Mouse (Mus musculus): Measurements from ENCODE around the gene Ephb2.

Gene Ephb2

GRCm38 (mm10) chr4:136703351-136703750, 132.4 kb downstream of the Ephb2 start:
- intact Hi-C loops (cut with DNase I), result no loop called here

GRCm38 (mm10) chr4:136702456-136702855, 133.3 kb downstream of the Ephb2 start:
- intact Hi-C loops (cut with DNase I), result no loop called here

- intact Hi-C loops (cut with DNase I), result no loop called here
Measured at GRCm38 (mm10) chr4:136701236-136701635, 134.6 kb downstream of the Ephb2 start.

- intact Hi-C loops (cut with DNase I), result no loop called here
Measured at GRCm38 (mm10) chr4:136699084-136699450, 136.7 kb downstream of the Ephb2 start.

GRCm38 (mm10) chr4:136698404-136699083, 137.2 kb downstream of the Ephb2 start:
- intact Hi-C loops (cut with DNase I), result no loop called here

GRCm38 (mm10) chr4:136697325-136697724, 138.5 kb downstream of the Ephb2 start:
- intact Hi-C loops (cut with DNase I), result no loop called here

- intact Hi-C loops (cut with DNase I), result no loop called here
Measured at GRCm38 (mm10) chr4:136696381-136696925, 139.3 kb downstream of the Ephb2 start.

GRCm38 (mm10) chr4:136695696-136696095, 140.1 kb downstream of the Ephb2 start:
- intact Hi-C loops (cut with DNase I), result no loop called here

- intact Hi-C loops (cut with DNase I), result no loop called here
Measured at GRCm38 (mm10) chr4:136690034-136690433, 145.8 kb downstream of the Ephb2 start.

GRCm38 (mm10) chr4:136688113-136688512, 147.7 kb downstream of the Ephb2 start:
- intact Hi-C loops (cut with DNase I), result no loop called here

- intact Hi-C loops (cut with DNase I), result no loop called here
Measured at GRCm38 (mm10) chr4:136685431-136685869, 150.3 kb downstream of the Ephb2 start.

GRCm38 (mm10) chr4:136684485-136684884, 151.3 kb downstream of the Ephb2 start:
- intact Hi-C loops (cut with DNase I), result no loop called here

- intact Hi-C loops (cut with DNase I), result no loop called here
Measured at GRCm38 (mm10) chr4:136680641-136681040, 155.1 kb downstream of the Ephb2 start.

- intact Hi-C loops (cut with DNase I), result no loop called here
Measured at GRCm38 (mm10) chr4:136679221-136679620, 156.6 kb downstream of the Ephb2 start.

GRCm38 (mm10) chr4:136678480-136678879, 157.3 kb downstream of the Ephb2 start:
- intact Hi-C loops (cut with DNase I), result loop anchor here (1.0 kb wide), 1 partner anchor 163 kb away; no protein-coding TSS in a partner anchor

- intact Hi-C loops (cut with DNase I), result no loop called here
Measured at GRCm38 (mm10) chr4:136675439-136675838, 160.3 kb downstream of the Ephb2 start.

- intact Hi-C loops (cut with DNase I), result no loop called here
Measured at GRCm38 (mm10) chr4:136672335-136673090, 163.3 kb downstream of the Ephb2 start.

GRCm38 (mm10) chr4:136667757-136668156, 168.0 kb downstream of the Ephb2 start:
- intact Hi-C loops (cut with DNase I), result no loop called here

- intact Hi-C loops (cut with DNase I), result no loop called here
Measured at GRCm38 (mm10) chr4:136666002-136666401, 169.8 kb downstream of the Ephb2 start.

- intact Hi-C loops (cut with DNase I), result no loop called here
Measured at GRCm38 (mm10) chr4:136665068-136665467, 170.7 kb downstream of the Ephb2 start.

GRCm38 (mm10) chr4:136657914-136658313, 177.9 kb downstream of the Ephb2 start:
- intact Hi-C loops (cut with DNase I), result no loop called here

- intact Hi-C loops (cut with DNase I), result loop anchor here (5.0 kb wide), 1 partner anchor 419 kb away; no protein-coding TSS in a partner anchor
Measured at GRCm38 (mm10) chr4:136653692-136654234, 182.0 kb downstream of the Ephb2 start.
